Mouse (Mus musculus): ENCODE data around the gene Clip1. TPM values are rescaled to one million over a fixed set of nuclear protein-coding genes. Genes with fewer than 3 reads are reported as not detected.

Clip1 gene
- total RNA-seq, 2 experiments from 2014 or later, result 136 to 144 TPM

DNA sequence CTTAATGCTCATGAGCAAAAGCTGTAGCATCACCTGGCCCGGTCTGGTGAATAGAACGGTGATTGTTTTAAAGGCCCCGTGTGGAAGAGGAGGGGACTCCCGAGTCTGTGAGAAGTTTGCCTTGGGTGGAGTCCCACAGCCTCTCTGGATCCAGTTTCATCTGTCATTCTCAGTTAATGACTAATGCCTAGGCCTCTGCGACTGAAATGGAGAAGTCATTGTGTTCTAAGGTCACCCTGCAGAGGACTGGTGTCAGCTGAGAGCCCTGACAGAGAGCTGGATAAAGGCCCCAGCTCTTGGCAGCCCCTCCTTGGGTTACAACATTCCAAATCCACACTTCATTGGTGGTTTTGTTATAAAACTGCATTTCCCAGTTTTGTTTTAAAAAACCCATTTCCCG lies 10.1 kb upstream of the Clip1 start:
- no peak overlapping the region for H3K27ac ChIP-seq
- no peak for DNase-seq (ENCODE audit: low spot score in 2 of 2)
- TF ChIP-seq CTCF (conservative IDR thresholded peaks at IDR 0.05), result no peak
- no peak overlapping the region for H3K4me3 ChIP-seq

DNA sequence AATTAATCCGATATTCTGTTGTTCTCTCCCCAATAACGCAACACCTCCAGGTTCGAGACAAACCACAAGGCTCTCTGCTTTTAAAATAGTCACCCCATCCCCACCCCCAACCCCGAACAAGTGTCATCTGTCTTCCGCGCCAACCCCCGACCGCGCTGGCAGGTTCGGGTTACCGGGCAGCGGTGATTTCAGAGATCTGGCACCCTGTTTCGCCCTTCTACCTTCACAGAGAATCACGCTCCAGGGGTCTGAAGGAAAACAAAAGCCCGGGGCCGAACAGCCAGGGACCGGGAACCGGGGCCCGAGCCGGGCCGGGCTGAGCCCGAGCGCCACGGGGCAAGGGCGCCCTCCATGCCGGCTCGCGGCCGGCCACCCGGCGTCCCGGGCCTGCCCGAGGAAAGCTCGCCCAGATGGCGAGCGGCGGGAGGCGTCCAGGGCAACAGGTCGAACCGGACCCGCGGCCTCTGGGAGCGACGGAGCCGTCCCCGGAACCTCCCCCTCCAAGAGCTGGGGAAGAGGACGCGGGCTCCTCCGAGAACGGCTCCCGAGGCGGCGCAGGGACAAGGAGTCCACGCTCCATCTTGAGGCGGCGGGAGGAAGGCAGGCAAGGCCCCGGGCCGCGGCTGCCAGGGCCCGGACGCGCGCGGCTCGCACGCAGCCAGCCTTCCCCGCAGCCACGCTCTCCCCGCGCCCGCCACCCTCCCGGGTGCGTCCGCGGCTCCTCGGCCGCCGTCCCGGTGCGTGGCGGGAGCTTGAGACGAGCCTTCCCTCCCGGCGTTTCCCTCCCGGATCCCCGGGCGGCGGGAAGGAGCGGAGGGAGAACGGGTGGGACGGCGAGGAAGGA lies 819 bp downstream of the Clip1 start:
- DNase-seq (ENCODE audit: low spot score in 2 of 2), result peak in 1 of 2 experiments; percentile 33
- peak overlapping the region; percentile 86 for H3K4me3 ChIP-seq
- H3K27ac ChIP-seq, result peak overlapping the region; percentile 91
- TF ChIP-seq CTCF (conservative IDR thresholded peaks at IDR 0.05), result no peak

- peak in 1 of 2 experiments; percentile 33 for DNase-seq (ENCODE audit: low spot score in 2 of 2)
- Histone ChIP-seq H3K4me3 (peak overlapping the region; percentile 86), H3K27ac (peak overlapping the region; percentile 91)
- no peak for TF ChIP-seq CTCF (conservative IDR thresholded peaks at IDR 0.05)
These were observed 1.4 kb downstream of the Clip1 start for GRCm38 (mm10) chr5:123683043-123683376.

GRCm38 (mm10) chr5:123682372-123682771 lies 2.0 kb downstream of the Clip1 start:
- Histone ChIP-seq H3K4me3 (peak overlapping the region; percentile 86), H3K27ac (peak overlapping the region; percentile 91)
- no peak for TF ChIP-seq CTCF (conservative IDR thresholded peaks at IDR 0.05)
- no peak for DNase-seq (ENCODE audit: low spot score in 2 of 2)

DNA sequence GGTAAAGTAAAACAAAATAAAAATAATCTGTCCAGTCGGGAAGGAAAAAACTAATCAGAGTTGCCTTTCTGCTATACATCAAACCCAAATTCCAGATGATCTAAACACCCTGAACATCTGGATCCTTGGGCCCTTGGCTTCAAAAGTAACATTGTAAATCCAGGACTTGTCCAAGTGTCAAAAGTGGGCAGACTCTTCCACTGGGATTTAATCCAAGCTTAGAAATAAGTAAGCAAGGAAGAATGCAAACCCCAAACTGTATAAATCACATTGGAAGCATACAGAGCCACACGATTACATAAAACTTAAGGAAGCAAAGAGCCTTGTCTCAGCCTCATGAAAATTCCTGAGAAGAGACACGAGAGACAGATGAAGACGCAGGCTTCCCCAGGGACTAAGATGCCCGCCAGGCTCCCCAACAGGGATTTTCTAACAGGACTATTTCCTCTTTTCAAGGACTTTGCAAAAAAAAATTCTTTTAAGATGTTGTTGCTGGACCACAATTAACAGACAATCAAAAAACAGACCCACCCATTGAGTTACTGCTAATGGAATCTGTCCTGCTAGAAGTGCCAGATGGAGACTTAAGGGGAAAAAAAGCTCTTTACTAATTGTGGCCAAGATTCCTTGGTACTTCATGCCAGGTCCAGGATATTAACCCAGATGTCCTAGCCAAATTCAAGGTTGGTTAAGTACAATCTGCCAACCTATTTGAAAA lies 4.7 kb downstream of the Clip1 start:
- no peak for TF ChIP-seq CTCF (conservative IDR thresholded peaks at IDR 0.05)
- Histone ChIP-seq H3K27ac (peak overlapping the region; percentile 61; the same call in 1 of the 2 replicates), H3K4me3 (no peak overlapping the region)

DNA sequence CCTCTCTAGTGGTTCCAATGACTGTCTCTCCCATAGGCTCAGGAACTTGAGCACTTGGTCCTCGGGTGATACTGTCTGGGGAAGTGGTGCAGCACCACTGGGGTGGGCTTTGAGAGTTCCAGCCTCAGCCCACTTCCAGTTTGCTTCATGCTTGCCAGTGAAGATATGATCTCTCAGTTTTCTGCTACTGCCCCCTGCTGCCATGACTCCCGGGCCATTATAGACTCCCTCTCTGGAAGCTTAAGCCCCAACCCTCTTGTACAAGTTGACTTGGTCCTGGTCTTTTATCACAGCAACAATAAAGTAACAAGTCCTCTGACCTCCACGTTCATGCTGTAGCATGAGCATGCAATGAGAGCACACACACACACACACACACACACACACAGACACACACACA lies 5.3 kb downstream of the Clip1 start:
- no peak overlapping the region for H3K4me3 ChIP-seq
- peak overlapping the region; percentile 2; the same call in 1 of the 2 replicates for H3K27ac ChIP-seq
- peak; percentile 34 for TF ChIP-seq CTCF (conservative IDR thresholded peaks at IDR 0.05)
- DNase-seq (ENCODE audit: low spot score in 2 of 2), result no peak

More for the DNA sequence above, 4.7 kb downstream of the Clip1 start:
- no peak for DNase-seq (ENCODE audit: low spot score in 2 of 2)

DNA sequence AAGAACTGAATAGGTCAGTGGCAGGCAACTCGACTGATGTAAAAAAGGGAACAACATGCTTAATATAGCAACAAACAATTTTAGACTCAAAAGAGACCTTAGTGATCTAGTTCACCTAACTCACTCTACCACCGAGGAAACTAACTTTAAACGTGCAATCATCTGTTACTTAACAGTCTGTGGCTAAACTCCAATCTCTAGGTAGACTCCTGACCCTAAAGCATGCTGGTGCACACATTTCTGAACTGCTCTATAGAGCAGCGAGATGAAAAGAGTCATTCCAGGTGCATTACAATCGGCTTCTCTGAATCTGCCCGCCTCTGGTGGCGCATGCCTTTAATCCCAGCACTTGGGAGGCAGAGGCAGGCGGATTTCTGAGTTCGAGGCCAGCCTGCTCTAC lies 8.7 kb downstream of the Clip1 start:
- TF ChIP-seq CTCF (conservative IDR thresholded peaks at IDR 0.05), result no peak
- DNase-seq (ENCODE audit: low spot score in 2 of 2), result no peak
- Histone ChIP-seq H3K27ac (peak overlapping the region; percentile 55), H3K4me3 (no peak overlapping the region)

GRCm38 (mm10) chr5:123675221-123675620 lies 9.2 kb downstream of the Clip1 start:
- DNase-seq (ENCODE audit: low spot score in 2 of 2), result no peak
- no peak for TF ChIP-seq CTCF (conservative IDR thresholded peaks at IDR 0.05)
- Histone ChIP-seq H3K4me3 (no peak overlapping the region), H3K27ac (peak overlapping the region; percentile 55)

GRCm38 (mm10) chr5:123671473-123671820 lies 13.0 kb downstream of the Clip1 start:
- TF ChIP-seq CTCF (conservative IDR thresholded peaks at IDR 0.05), result no peak
- no peak for DNase-seq (ENCODE audit: low spot score in 2 of 2)
- no peak overlapping the region for H3K4me3 ChIP-seq
- H3K27ac ChIP-seq, result peak overlapping the region; percentile 36; the same call in 1 of the 2 replicates

GRCm38 (mm10) chr5:123670800-123671472 lies 13.5 kb downstream of the Clip1 start:
- Histone ChIP-seq H3K27ac (peak overlapping the region; percentile 36; the same call in 1 of the 2 replicates), H3K4me3 (no peak overlapping the region)
- DNase-seq (ENCODE audit: low spot score in 2 of 2), result no peak
- no peak for TF ChIP-seq CTCF (conservative IDR thresholded peaks at IDR 0.05)

DNA sequence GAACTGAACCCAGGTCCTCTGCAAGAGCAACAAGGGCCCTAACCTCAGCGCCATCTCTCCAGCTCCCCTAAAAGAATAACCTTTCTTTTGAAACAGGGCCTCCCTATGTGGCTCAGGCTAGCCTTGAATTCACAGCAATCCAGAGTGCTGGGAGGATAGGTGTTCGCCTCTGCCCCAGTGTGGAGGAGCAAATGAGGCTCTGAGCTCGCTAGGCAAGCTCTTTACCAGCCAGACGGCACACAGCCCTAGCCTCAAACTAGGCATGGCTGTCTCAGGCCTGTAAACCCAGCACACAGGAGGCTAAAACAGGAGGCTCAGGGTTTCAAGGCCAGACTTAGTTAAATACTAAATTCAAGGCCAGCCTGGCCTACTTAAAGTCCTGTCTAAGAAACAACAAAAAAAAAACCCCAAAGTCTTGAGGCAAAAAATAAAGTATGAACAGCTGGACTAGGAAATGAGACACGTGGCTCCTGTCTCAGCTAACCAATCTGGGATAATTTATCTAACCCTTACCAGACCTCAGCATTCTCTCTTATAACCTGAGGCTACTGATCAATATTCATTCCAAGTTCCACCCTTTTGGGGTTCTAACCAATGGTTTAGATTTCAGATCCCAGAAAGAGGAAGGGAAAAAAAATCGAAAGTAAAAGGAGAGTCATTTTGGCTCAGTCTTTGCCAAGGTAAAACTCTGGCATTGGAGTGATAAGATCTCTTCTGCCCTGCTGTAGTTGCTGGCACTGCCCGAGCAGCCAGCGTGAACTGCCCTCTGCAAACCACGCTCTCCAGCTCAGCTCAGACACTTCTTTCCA lies 14.2 kb downstream of the Clip1 start:
- DNase-seq (ENCODE audit: low spot score in 2 of 2), result no peak
- TF ChIP-seq CTCF (conservative IDR thresholded peaks at IDR 0.05), result no peak
- H3K27ac ChIP-seq, result peak overlapping the region; percentile 36; the same call in 1 of the 2 replicates
- H3K4me3 ChIP-seq, result no peak overlapping the region

GRCm38 (mm10) chr5:123667915-123668314 lies 16.5 kb downstream of the Clip1 start:
- no peak for DNase-seq (ENCODE audit: low spot score in 2 of 2)
- no peak for TF ChIP-seq CTCF (conservative IDR thresholded peaks at IDR 0.05)
- Histone ChIP-seq H3K27ac (no peak overlapping the region), H3K4me3 (no peak overlapping the region)

Data from layer of hippocampus, adult 2 months (tissue).